Mouse (Mus musculus): ENCODE data around the gene Dnah2. TPM values are rescaled to one million over a fixed set of nuclear protein-coding genes. Genes with fewer than 3 reads are reported as not detected.

The Dnah2 gene
- polyA plus RNA-seq, 1 experiment from 2014 or later = 0.36 TPM

- H3K27me3 ChIP-seq (ENCODE audit: control insufficient read depth, insufficient read depth, low read length) = no peaks in the 10 kb centered on the region
- ATAC-seq (ENCODE audit: insufficient number of reproducible peaks, insufficient read depth, low FRiP score, low read depth) = no peak
- H3K36me3 ChIP-seq (ENCODE audit: control insufficient read depth, insufficient read depth, low read length) = no peaks in the 10 kb centered on the region
- 91% methylated on average over 7 of the region's 7 CpGs for WGBS
- no peak overlapping the region for H3K4me2 ChIP-seq (ENCODE audit: low read length)
- peaks cover 6 to 7% of the 10 kb centered on the region in 2 experiments for H3K4me1 ChIP-seq (ENCODE audit: control insufficient read depth in 2 of 2, insufficient read depth in 2 of 2, low read length in 2 of 2)
- H3K4me3 ChIP-seq (ENCODE audit: control insufficient read depth in 1 of 2, insufficient read depth in 1 of 2, low read depth in 1 of 2, low read length in 2 of 2) = no peak overlapping the region
- no peak overlapping the region for H3K9ac ChIP-seq (ENCODE audit: low read length)
- H3K27ac ChIP-seq (replicated peaks in 1 of 2; ENCODE audit: control insufficient read depth in 1 of 2, insufficient read depth in 1 of 2, low read depth in 2 of 2, low read length in 2 of 2) = no peak overlapping the region
- no peaks in the 10 kb centered on the region for H3K9me3 ChIP-seq (ENCODE audit: control insufficient read depth, low read length)
Observed at GRCm38 (mm10) chr11:69463996-69464395, 84.9 kb downstream of the Dnah2 start.

- 9% methylated on average over 5 of the region's 5 CpGs for WGBS
- no peak overlapping the region for H3K27ac ChIP-seq (replicated peaks in 1 of 2; ENCODE audit: control insufficient read depth in 1 of 2, insufficient read depth in 1 of 2, low read depth in 2 of 2, low read length in 2 of 2)
- H3K4me3 ChIP-seq (ENCODE audit: control insufficient read depth in 1 of 2, insufficient read depth in 1 of 2, low read depth in 1 of 2, low read length in 2 of 2) = no peak overlapping the region
- H3K4me1 ChIP-seq (ENCODE audit: control insufficient read depth in 2 of 2, insufficient read depth in 2 of 2, low read length in 2 of 2) = peaks cover 16 to 17% of the 10 kb centered on the region in 2 experiments
- no peaks in the 10 kb centered on the region for H3K27me3 ChIP-seq (ENCODE audit: control insufficient read depth, insufficient read depth, low read length)
- H3K36me3 ChIP-seq (ENCODE audit: control insufficient read depth, insufficient read depth, low read length) = no peaks in the 10 kb centered on the region
- no peaks in the 10 kb centered on the region for H3K9me3 ChIP-seq (ENCODE audit: control insufficient read depth, low read length)
- H3K9ac ChIP-seq (ENCODE audit: low read length) = 0 out of 2 replicates have a peak overlapping the region, but pooled peaks have one; percentile 16
- no peak for ATAC-seq (ENCODE audit: insufficient number of reproducible peaks, insufficient read depth, low FRiP score, low read depth)
- H3K4me2 ChIP-seq (ENCODE audit: low read length) = no peak overlapping the region
Observed at GRCm38 (mm10) chr11:69461568-69461967, 87.3 kb downstream of the Dnah2 start.

- Histone ChIP-seq H3K4me3 (ENCODE audit: control insufficient read depth in 1 of 2, insufficient read depth in 1 of 2, low read depth in 1 of 2, low read length in 2 of 2) (no peak overlapping the region), H3K4me2 (ENCODE audit: low read length) (no peak overlapping the region), H3K27me3 (ENCODE audit: control insufficient read depth, insufficient read depth, low read length) (no peaks in the 10 kb centered on the region), H3K36me3 (ENCODE audit: control insufficient read depth, insufficient read depth, low read length) (no peaks in the 10 kb centered on the region), H3K4me1 (ENCODE audit: control insufficient read depth in 2 of 2, insufficient read depth in 2 of 2, low read length in 2 of 2) (peaks cover 18 to 19% of the 10 kb centered on the region in 2 experiments), H3K9ac (ENCODE audit: low read length) (no peak overlapping the region), H3K9me3 (ENCODE audit: control insufficient read depth, low read length) (no peaks in the 10 kb centered on the region), H3K27ac (replicated peaks in 1 of 2; ENCODE audit: control insufficient read depth in 1 of 2, insufficient read depth in 1 of 2, low read depth in 2 of 2, low read length in 2 of 2) (no peak overlapping the region)
- WGBS = 53% methylated on average over 4 of the region's 4 CpGs
- ATAC-seq (ENCODE audit: insufficient number of reproducible peaks, insufficient read depth, low FRiP score, low read depth) = no peak
Observed at GRCm38 (mm10) chr11:69459883-69460282, 89.0 kb downstream of the Dnah2 start.

GRCm38 (mm10) chr11:69457006-69457579 lies 91.8 kb downstream of the Dnah2 start:
- peak overlapping the region; percentile 1; the same call in 1 of the 2 replicates for H3K4me2 ChIP-seq (ENCODE audit: low read length)
- no peak overlapping the region for H3K9ac ChIP-seq (ENCODE audit: low read length)
- H3K9me3 ChIP-seq (ENCODE audit: control insufficient read depth, low read length) = no peaks in the 10 kb centered on the region
- no peaks in the 10 kb centered on the region for H3K36me3 ChIP-seq (ENCODE audit: control insufficient read depth, insufficient read depth, low read length)
- 0 out of 2 replicates have a peak, but pooled peaks have one; percentile 27 for ATAC-seq (ENCODE audit: insufficient number of reproducible peaks, insufficient read depth, low FRiP score, low read depth)
- peaks cover 34 to 37% of the 10 kb centered on the region in 2 experiments for H3K4me1 ChIP-seq (ENCODE audit: control insufficient read depth in 2 of 2, insufficient read depth in 2 of 2, low read length in 2 of 2)
- H3K27me3 ChIP-seq (ENCODE audit: control insufficient read depth, insufficient read depth, low read length) = no peaks in the 10 kb centered on the region
- H3K27ac ChIP-seq (replicated peaks in 1 of 2; ENCODE audit: control insufficient read depth in 1 of 2, insufficient read depth in 1 of 2, low read depth in 2 of 2, low read length in 2 of 2) = peak overlapping the region; percentile 35 to 60
- WGBS = 8% methylated on average over 6 of the region's 6 CpGs
- no peak overlapping the region for H3K4me3 ChIP-seq (ENCODE audit: control insufficient read depth in 1 of 2, insufficient read depth in 1 of 2, low read depth in 1 of 2, low read length in 2 of 2)

GRCm38 (mm10) chr11:69452114-69452867 lies 96.6 kb downstream of the Dnah2 start:
- H3K36me3 ChIP-seq (ENCODE audit: control insufficient read depth, insufficient read depth, low read length) = no peaks in the 10 kb centered on the region
- H3K4me3 ChIP-seq (ENCODE audit: control insufficient read depth in 1 of 2, insufficient read depth in 1 of 2, low read depth in 1 of 2, low read length in 2 of 2) = peak overlapping the region; percentile 17 to 33; a peak in 3 of 4 replicates
- H3K27ac ChIP-seq (replicated peaks in 1 of 2; ENCODE audit: control insufficient read depth in 1 of 2, insufficient read depth in 1 of 2, low read depth in 2 of 2, low read length in 2 of 2) = peak overlapping the region; percentile 80 to 87
- peaks cover 27% of the 10 kb centered on the region in 2 experiments for H3K4me1 ChIP-seq (ENCODE audit: control insufficient read depth in 2 of 2, insufficient read depth in 2 of 2, low read length in 2 of 2)
- WGBS = 16% methylated on average over 23 of the region's 23 CpGs
- H3K4me2 ChIP-seq (ENCODE audit: low read length) = peak overlapping the region; percentile 60
- H3K9me3 ChIP-seq (ENCODE audit: control insufficient read depth, low read length) = no peaks in the 10 kb centered on the region
- H3K9ac ChIP-seq (ENCODE audit: low read length) = peak overlapping the region; percentile 44
- H3K27me3 ChIP-seq (ENCODE audit: control insufficient read depth, insufficient read depth, low read length) = no peaks in the 10 kb centered on the region
- ATAC-seq (ENCODE audit: insufficient number of reproducible peaks, insufficient read depth, low FRiP score, low read depth) = peak; percentile 52; the same call in 1 of the 2 replicates

- no peak for ATAC-seq (ENCODE audit: insufficient number of reproducible peaks, insufficient read depth, low FRiP score, low read depth)
Observed at GRCm38 (mm10) chr11:69447299-69447698, 101.6 kb downstream of the Dnah2 start.

GRCm38 (mm10) chr11:69443328-69443727 lies 105.6 kb downstream of the Dnah2 start:
- ATAC-seq (ENCODE audit: insufficient number of reproducible peaks, insufficient read depth, low FRiP score, low read depth) = no peak; the same call in 1 of the 2 replicates
- 0 out of 4 replicates have a peak overlapping the region, but pooled peaks of 1 of the 2 experiments have one; percentile 19 for H3K27ac ChIP-seq (replicated peaks in 1 of 2; ENCODE audit: control insufficient read depth in 1 of 2, insufficient read depth in 1 of 2, low read depth in 2 of 2, low read length in 2 of 2)
- no peaks in the 10 kb centered on the region for H3K27me3 ChIP-seq (ENCODE audit: control insufficient read depth, insufficient read depth, low read length)
- WGBS = 37% methylated on average over 5 of the region's 5 CpGs
- no peak overlapping the region for H3K4me3 ChIP-seq (ENCODE audit: control insufficient read depth in 1 of 2, insufficient read depth in 1 of 2, low read depth in 1 of 2, low read length in 2 of 2)
- no peaks in the 10 kb centered on the region for H3K36me3 ChIP-seq (ENCODE audit: control insufficient read depth, insufficient read depth, low read length)
- H3K9me3 ChIP-seq (ENCODE audit: control insufficient read depth, low read length) = 0 out of 2 replicates have a peak, but pooled peaks cover 2% of the 10 kb centered on the region
- no peak overlapping the region for H3K9ac ChIP-seq (ENCODE audit: low read length)
- peaks cover 3 to 5% of the 10 kb centered on the region in 2 experiments; a peak in 2 of 4 replicates for H3K4me1 ChIP-seq (ENCODE audit: control insufficient read depth in 2 of 2, insufficient read depth in 2 of 2, low read length in 2 of 2)
- H3K4me2 ChIP-seq (ENCODE audit: low read length) = no peak overlapping the region

More at GRCm38 (mm10) chr11:69447299-69447698, 101.6 kb downstream of the Dnah2 start:
- H3K27me3 ChIP-seq (ENCODE audit: control insufficient read depth, insufficient read depth, low read length) = no peaks in the 10 kb centered on the region
- peaks cover 5 to 6% of the 10 kb centered on the region in 2 experiments for H3K4me1 ChIP-seq (ENCODE audit: control insufficient read depth in 2 of 2, insufficient read depth in 2 of 2, low read length in 2 of 2)
- 0 out of 2 replicates have a peak, but pooled peaks cover 2% of the 10 kb centered on the region for H3K9me3 ChIP-seq (ENCODE audit: control insufficient read depth, low read length)
- H3K4me2 ChIP-seq (ENCODE audit: low read length) = no peak overlapping the region
- H3K36me3 ChIP-seq (ENCODE audit: control insufficient read depth, insufficient read depth, low read length) = no peaks in the 10 kb centered on the region
- H3K27ac ChIP-seq (replicated peaks in 1 of 2; ENCODE audit: control insufficient read depth in 1 of 2, insufficient read depth in 1 of 2, low read depth in 2 of 2, low read length in 2 of 2) = no peak overlapping the region
- H3K4me3 ChIP-seq (ENCODE audit: control insufficient read depth in 1 of 2, insufficient read depth in 1 of 2, low read depth in 1 of 2, low read length in 2 of 2) = no peak overlapping the region
- WGBS = 91% methylated on average over 7 of the region's 7 CpGs
- H3K9ac ChIP-seq (ENCODE audit: low read length) = no peak overlapping the region
